Mouse (Mus musculus): ENCODE measurements around the gene Lrfn3.

The Lrfn3 gene

GRCm38 (mm10) chr7:30346635-30347379 is 15.8 kb downstream of the Lrfn3 start:
- DNase-seq (ENCODE audit: low spot score in 2 of 2), result no peak

DNA sequence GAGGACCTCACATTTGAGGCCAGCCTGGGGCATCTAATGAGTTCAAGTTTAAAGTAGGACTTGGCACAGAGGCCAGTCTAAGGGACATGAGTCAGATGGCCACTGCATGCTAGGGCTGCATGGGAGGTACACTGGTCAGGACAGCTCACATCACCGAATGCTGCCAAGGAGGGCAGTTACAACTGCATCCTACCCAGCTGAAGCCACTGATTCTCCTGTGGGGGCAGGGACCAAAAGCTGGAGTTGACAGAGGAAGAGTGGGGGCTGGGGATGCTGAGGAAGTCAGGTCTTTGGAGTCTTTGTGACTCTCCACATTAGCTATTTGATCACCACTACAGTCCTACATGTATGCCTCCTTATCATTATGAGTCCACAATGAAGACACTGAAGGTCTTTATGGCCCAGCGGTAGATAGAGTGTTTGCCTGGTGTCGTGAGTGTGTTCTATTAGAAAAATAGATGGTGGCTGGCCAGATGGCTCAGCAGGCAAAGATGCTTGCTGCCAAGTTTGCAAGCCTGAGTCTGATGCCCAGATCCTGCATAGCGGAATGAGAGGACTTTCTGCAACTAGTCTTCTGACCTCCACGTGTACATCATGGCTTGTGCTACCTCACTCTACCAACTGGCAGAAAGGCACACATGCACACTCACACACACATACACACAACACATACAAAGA is 23.0 kb downstream of the Lrfn3 start:
- no peak for DNase-seq (ENCODE audit: low spot score in 2 of 2)

GRCm38 (mm10) chr7:30336384-30336783 is 26.2 kb downstream of the Lrfn3 start:
- DNase-seq (ENCODE audit: low spot score in 2 of 2), result peak; percentile 73 to 87

DNA sequence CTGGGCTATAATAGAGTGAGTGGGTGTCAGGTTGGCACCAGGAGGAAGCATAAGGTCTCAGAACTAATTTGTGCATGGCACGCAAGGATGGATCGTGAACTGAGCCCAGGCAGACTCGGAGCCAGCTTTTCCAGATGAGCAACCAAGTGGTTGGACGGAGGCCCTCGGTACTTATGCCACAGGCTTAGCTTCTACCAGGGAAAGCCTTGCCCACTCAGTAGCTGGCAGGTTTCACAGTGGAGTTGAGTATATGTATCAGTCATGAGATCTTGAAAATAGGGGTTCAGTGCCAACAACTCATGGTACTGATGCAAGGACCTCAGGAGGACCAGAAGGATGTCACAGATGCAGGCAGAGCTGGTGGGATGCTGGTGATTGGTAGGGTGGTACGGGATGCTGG is 26.9 kb downstream of the Lrfn3 start:
- no peak for DNase-seq (ENCODE audit: low spot score in 2 of 2)

DNA sequence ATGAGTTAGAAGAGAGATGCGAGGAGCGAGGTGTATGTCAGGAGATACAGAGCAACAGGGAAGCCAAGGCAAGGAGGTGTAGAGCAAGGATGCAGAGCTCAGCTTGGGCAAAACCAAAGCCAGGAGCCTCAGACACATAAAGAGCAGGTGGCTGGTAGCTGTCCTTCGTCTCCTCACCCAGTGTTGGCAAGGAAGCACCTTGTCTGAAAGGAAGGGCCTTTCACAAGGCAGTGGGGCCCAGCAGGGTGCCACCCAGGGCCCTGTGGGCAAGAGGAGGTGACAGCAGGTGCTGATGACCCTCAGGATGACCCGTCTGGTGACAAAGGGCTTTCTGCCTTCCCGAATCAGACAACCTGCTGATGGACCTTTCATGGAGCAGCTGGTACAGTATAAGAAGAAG is 28.0 kb downstream of the Lrfn3 start:
- no peak for DNase-seq (ENCODE audit: low spot score in 2 of 2)

DNA sequence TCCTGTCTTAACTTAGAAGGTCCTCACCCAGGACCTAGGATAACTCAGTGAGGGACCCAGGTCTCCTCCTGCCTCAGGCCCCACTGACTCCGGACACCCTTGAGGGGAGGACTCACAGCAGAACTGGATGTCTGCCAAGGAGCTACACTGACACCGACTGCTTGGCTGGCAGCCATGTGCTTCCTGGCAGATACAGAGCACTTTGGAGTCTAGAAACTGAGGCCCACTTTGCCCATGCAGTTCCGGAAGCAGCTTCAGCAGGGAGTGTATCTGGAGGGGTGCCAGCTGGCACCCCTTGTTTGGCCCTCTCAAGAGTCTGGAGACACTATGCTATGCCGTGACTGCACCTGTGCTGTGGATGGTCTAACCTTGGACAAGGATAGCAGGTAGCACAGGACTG is 29.1 kb downstream of the Lrfn3 start:
- DNase-seq (ENCODE audit: low spot score in 2 of 2), result peak; percentile 77 to 79

GRCm38 (mm10) chr7:30332622-30333259 is 29.8 kb downstream of the Lrfn3 start:
- no peak for DNase-seq (ENCODE audit: low spot score in 2 of 2)

DNA sequence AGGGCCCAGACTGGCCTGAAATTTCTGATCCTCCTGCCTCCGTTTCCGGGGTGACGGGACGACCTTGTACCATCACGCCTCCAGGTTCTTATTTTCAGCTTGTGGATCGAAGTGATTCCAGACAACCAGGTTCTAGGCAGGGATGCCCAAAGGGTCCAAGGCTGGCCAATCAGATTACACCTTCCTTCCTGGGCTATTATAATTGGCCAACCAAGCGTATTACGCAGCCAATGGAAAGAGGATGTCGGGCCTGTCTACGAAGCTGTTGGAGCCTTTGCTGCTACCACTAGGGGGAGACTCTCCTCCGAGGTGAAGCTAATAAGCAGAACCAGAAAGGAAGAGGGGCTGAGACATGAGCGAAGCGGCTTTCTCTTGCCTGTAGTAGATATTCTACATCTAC is 30.7 kb downstream of the Lrfn3 start:
- peak; percentile 85 to 91 for DNase-seq (ENCODE audit: low spot score in 2 of 2)

GRCm38 (mm10) chr7:30328379-30328778 is 34.2 kb downstream of the Lrfn3 start:
- no peak for DNase-seq (ENCODE audit: low spot score in 2 of 2)

- no peak for DNase-seq (ENCODE audit: low spot score in 2 of 2)
These were observed 35.4 kb downstream of the Lrfn3 start for GRCm38 (mm10) chr7:30327140-30327539.

GRCm38 (mm10) chr7:30326427-30326826 is 36.1 kb downstream of the Lrfn3 start:
- DNase-seq (ENCODE audit: low spot score in 2 of 2), result no peak

DNA sequence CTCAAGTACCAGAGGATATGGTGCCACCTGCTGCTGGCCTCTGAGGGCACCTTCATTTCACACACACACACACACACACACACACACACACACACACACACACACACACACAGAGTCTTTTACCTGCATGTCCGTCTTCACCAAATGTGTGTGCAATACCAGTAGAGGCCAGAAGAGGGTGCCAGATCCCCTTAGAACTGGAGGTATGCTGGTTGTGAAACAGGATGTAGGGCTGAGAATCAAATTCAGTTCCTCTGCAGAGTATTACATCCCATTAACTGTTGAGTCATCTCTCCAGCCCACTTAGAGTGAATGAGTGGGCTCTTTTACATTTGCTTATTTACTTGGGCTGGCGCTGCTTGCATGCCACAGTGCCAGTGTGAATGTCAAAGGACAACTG is 37.2 kb downstream of the Lrfn3 start:
- DNase-seq (ENCODE audit: low spot score in 2 of 2), result no peak

DNA sequence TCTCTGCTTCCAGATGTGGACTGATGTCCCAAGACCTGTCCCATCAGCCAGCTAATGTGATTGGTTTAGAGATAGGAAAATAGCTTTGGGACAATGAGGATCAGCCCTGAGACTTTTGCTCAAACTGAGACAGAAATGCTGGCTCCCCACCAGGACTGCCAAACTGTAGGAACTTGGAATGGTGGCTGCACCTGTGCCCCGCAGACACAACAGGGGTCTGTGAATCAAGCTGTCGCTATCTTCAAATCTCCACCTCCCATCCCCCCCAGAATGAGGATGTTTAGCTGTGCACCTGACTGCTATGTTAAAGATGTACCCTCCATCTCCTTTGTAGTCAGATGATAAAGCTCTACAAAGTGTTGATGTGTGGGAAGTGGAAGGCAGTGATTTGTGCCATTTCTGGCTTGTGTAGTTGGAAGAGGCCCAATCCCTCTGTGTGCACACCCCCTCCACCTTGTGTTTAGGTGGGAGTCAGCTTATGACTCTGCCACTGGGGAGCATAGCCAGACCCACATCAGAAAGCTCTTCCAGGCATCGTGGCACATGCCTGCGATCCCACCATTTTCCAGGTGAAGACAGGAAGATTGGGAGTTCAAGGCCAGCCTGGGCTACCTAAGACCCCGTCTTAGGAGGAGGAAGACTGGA is 38.1 kb downstream of the Lrfn3 start:
- no peak for DNase-seq (ENCODE audit: low spot score in 2 of 2)

GRCm38 (mm10) chr7:30323795-30324194 is 38.8 kb downstream of the Lrfn3 start, which contains the start of gene Sdhaf1:
Gene Sdhaf1, minus strand, starts transcription at chr7:30323895.
- DNase-seq (ENCODE audit: low spot score in 2 of 2), result no peak

- no peak for DNase-seq (ENCODE audit: low spot score in 2 of 2)
These were observed 39.7 kb downstream of the Lrfn3 start for GRCm38 (mm10) chr7:30322865-30323264.

GRCm38 (mm10) chr7:30322285-30322667 is 40.3 kb downstream of the Lrfn3 start:
- DNase-seq (ENCODE audit: low spot score in 2 of 2), result peak; percentile 93 to 96

- peak; percentile 58 to 63 for DNase-seq (ENCODE audit: low spot score in 2 of 2)
These were observed 40.9 kb downstream of the Lrfn3 start, which contains the start of gene E130208F15Rik for GRCm38 (mm10) chr7:30321539-30322284. Gene E130208F15Rik, plus strand, starts transcription at chr7:30321740.

DNA sequence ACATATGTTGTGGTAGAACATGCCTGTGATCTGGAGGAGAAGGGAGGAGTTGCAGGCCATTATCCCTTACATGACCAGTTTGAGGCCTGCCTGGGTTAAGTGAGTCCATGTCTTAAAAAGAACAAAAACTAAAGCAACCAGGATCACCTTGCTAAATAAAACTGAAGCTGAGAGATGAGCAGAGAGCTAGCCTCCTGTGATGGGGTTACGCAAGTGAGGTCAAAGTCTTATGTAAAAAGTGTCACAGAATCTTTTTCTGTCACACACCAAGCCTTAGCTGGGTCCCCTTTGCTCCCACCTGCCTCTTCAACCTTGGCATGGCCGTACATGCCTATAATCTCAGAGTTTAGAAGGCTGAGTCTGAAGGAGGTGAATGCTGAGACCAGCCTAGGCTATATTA is 41.6 kb downstream of the Lrfn3 start:
- no peak for DNase-seq (ENCODE audit: low spot score in 2 of 2)

GRCm38 (mm10) chr7:30318142-30318541 is 44.4 kb downstream of the Lrfn3 start:
- no peak for DNase-seq (ENCODE audit: low spot score in 2 of 2)

DNA sequence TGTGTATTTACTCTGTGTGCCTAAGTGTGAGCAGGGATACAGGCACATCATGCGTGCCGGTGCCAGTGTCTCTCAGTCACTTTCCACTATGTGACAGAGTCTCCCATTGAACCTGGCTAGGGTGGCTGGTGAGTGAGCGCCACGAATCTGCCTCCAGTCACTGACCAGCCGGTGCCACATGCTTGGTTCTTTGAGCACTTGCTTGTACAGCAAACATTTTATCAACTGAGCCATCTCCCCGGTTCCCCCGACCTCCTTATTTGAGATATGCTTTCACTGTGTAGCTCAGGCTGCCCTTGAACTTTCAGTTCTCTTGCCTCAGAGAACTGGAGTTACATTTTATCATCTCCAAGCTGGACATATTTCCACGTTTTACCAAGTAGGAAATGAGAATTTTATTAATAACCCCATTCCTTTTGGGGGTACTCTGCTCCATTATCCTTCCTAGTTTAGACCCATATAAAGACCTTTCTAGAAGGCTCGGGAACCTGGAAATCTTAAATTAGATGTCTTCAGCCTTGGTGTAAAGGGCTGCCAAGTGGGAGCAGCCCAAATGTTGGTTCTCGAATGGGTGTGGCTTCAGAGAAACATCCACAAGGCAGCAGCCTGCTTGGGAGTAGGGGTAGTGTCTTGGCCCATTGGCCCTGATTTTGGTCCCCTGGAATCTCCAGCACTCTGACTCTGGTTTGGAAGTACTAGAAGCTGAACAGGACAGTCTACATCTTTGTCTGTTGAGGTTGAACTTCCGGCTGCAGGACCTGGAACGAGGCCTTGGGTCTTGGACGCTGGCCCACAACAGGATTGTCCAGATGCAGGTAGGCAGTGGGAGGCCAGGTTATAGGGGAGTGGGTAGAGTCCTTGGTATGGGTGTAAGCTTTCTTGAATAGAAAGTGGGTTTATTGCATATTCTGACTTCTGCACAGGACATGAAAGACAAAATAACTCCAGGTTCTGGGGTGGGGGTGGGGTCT is 46.7 kb downstream of the Lrfn3 start:
- DNase-seq (ENCODE audit: low spot score in 2 of 2), result no peak
